Mouse (Mus musculus): Measurements from ENCODE around the gene Ubac2.
"Not testable (repeated sequence)": the region's sequence is repeated elsewhere in the genome, so short reads cannot be mapped to it uniquely, and the experiment has no call there.

The Ubac2 gene

GRCm38 (mm10) chr14:122034451-122034850 lies 156.0 kb downstream of the Ubac2 start, which contains the start of gene Timm8a2:
Gene Timm8a2, plus strand, starts transcription at chr14:122034674.
- DNase-seq (ENCODE audit: extremely low read depth, insufficient read length, low spot score) = no peak

GRCm38 (mm10) chr14:122035181-122035580 lies 156.8 kb downstream of the Ubac2 start:
- no peak for DNase-seq (ENCODE audit: extremely low read depth, insufficient read length, low spot score)

GRCm38 (mm10) chr14:122035860-122036259 lies 157.4 kb downstream of the Ubac2 start:
- no peak for DNase-seq (ENCODE audit: extremely low read depth, insufficient read length, low spot score)

- no peak for DNase-seq (ENCODE audit: extremely low read depth, insufficient read length, low spot score)
Observed at GRCm38 (mm10) chr14:122038874-122039647, 160.6 kb downstream of the Ubac2 start.

DNA sequence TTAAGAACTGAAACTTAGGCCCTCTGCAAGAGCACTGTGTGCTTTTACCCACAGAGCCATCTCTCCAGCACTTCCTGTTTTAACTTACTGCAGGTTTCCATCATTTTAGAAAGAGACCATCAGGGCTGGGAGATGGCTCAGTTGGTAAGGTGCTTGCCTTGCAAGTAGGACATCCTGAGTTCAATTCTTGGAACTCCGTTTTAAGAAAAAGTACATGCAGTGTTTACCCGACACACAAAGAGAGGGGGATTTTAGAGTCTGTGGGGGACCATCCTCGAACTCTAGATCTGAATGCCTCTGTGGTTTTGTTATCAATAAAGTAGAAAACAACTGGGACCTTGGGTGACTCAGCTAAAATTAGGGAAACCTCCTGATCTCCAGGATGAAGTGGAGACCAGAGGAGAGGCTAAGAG lies 163.0 kb downstream of the Ubac2 start:
- DNase-seq (ENCODE audit: extremely low read depth, insufficient read length, low spot score) = no peak

- no peak for DNase-seq (ENCODE audit: extremely low read depth, insufficient read length, low spot score)
Observed at GRCm38 (mm10) chr14:122042142-122042694, 163.8 kb downstream of the Ubac2 start.

GRCm38 (mm10) chr14:122047784-122048183 lies 169.4 kb downstream of the Ubac2 start:
- DNase-seq (ENCODE audit: extremely low read depth, insufficient read length, low spot score) = no peak

DNA sequence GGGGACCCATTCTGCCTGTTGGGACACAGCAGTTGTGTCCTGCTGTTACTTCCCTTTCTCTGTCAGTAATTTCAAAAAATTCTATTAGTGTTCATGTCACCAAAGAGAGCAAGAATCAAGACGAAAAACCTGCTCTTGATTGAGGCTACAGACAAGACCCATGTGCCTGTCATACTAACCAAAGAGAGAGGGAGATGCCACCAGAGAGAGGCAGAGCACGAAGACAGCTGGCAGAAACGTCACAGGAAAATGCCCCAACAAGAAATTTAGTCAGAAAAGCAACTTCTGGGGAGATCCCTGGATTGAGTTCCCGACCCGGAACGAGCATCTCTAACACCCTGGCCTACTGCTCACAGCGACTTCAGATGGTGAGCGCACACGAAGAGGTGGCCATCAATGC lies 170.4 kb downstream of the Ubac2 start:
- no peak for DNase-seq (ENCODE audit: extremely low read depth, insufficient read length, low spot score)

DNA sequence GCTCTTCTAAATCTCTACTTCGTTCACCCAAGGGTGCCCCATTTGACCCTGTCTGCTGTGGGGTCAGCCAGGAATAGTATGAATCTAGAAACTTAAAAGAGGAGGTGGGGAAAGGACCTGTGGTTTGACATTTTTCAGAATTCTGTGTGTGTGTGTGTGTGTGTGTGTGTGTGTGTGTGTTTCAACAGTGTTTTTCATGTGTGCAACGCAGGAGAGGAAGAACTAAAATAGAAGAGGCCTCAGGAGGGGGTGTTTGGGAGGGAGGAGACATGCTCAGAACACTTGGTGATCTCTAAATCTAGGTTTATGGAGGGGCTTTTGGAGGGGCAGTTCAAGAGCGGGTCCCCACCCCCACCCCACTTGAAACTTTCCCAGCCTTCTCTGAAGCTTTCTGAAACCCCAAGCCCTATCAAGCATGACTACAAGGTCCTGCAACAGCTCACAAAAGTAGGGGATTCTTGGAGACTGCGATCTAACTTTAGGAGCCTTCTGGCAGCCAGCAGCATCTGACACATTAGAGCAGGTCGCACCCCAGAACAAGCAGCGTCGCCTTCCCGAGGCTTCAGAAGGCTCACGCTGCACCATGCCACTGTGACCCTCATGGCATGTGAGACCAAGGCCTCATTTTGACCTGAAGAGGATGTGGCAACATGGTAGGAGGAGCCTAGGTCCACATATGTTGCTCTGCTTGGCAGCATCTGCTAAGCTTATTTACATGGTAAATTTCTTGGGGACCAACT lies 174.6 kb downstream of the Ubac2 start:
- DNase-seq (ENCODE audit: extremely low read depth, insufficient read length, low spot score) = no peak

- DNase-seq (ENCODE audit: extremely low read depth, insufficient read length, low spot score) = no peak
Observed at GRCm38 (mm10) chr14:122056871-122057270, 178.5 kb downstream of the Ubac2 start.

DNA sequence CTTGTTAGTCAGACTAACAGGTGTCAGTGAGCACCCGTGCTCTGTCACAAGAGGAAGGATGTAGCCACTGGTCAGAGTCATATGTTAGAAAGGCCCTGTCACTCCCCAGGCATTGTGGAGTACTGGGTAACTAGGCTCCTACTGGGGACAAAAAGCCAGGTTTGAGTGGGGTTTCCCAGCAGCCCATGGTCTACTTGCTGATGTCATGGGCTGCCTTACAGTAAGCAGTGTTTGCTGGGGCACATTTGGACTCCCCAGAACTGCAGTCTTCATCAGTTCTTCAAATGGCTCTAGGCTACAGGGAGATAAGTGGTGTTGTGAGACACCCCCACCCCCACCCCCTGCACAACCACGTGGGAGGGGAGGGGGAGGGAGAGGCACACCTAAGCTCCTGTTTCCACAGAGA lies 179.5 kb downstream of the Ubac2 start:
- no peak for DNase-seq (ENCODE audit: extremely low read depth, insufficient read length, low spot score)

GRCm38 (mm10) chr14:122060642-122061041 lies 182.2 kb downstream of the Ubac2 start:
- DNase-seq (ENCODE audit: extremely low read depth, insufficient read length, low spot score) = peak; percentile 21

DNA sequence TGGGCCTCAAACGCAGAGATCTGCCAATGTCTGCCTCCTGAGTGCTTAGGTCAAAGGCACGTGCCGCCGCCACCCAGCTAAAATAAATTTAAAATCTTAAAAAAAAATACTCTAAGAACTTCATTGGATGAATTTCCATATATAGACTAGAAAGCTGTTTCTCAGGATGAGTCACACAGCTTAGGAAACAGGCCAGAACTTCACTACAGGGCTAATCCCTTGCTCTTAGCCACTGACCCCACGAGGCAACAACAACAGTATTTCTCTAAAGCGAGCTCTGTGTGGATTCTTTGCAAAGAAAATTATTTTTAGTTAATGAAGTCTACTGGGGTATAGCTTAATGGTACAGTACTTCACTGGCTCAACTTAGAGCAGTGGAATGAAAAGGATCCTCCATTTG lies 183.0 kb downstream of the Ubac2 start:
- DNase-seq (ENCODE audit: extremely low read depth, insufficient read length, low spot score) = no peak

DNA sequence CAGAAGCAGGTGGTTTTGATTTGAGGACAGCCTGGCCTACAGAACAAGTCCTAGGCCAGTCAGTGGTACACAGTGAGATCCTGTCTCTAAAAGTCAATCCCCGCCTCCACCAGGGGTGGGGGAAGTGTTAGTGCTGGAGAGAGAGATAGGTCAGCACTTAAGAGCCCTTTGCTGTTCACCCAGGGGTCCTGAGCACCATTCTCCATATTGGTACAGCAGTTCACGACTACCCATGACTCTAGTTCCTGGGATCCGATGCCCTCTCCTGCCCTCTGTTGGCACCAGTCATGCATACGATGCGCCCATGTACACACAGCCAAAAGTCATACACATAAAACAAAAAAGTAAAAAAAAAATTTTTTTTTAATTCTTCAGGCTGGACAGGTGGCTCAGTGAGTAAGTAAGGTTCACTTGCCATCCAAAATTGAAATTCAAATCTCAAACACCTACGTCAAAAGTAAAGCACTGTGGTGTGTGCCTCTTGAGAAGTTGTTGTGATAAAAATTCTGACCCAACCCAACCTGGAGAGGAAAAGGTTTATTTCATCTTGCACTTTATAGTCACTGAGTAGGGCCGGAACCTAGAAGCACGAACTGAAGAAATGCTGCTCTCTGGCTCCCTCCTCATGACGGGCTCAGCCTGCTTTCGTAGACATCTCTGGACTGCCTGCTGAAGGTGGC lies 184.1 kb downstream of the Ubac2 start:
- no peak for DNase-seq (ENCODE audit: extremely low read depth, insufficient read length, low spot score)

- no peak for DNase-seq (ENCODE audit: extremely low read depth, insufficient read length, low spot score)
Observed at GRCm38 (mm10) chr14:122063599-122063998, 185.2 kb downstream of the Ubac2 start.

- DNase-seq (ENCODE audit: extremely low read depth, insufficient read length, low spot score) = peak; percentile 18
Observed at GRCm38 (mm10) chr14:122064519-122064918, 186.1 kb downstream of the Ubac2 start.

GRCm38 (mm10) chr14:122066243-122066642 lies 187.8 kb downstream of the Ubac2 start:
- DNase-seq (ENCODE audit: extremely low read depth, insufficient read length, low spot score) = no peak

DNA sequence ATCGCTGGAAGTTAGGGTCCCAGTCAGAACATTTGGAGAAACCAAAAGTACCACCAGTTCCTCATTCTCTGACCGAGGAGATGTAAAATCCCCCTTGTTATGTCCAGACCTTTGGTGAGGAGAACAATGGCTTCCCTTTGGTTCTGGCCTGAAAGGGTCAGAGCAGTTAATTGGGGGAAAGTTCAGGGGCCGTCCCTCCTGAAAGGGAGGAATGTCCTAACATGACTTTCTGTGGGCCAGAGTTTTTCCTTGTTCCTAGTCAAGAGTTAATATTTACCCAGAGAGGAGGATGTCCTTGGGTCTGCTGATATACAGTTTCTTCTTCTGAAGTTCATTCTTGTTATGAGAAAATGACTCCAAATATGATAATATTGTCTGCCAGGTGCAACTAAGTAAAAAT lies 189.6 kb downstream of the Ubac2 start:
- DNase-seq (ENCODE audit: extremely low read depth, insufficient read length, low spot score) = not testable (repeated sequence)

DNA sequence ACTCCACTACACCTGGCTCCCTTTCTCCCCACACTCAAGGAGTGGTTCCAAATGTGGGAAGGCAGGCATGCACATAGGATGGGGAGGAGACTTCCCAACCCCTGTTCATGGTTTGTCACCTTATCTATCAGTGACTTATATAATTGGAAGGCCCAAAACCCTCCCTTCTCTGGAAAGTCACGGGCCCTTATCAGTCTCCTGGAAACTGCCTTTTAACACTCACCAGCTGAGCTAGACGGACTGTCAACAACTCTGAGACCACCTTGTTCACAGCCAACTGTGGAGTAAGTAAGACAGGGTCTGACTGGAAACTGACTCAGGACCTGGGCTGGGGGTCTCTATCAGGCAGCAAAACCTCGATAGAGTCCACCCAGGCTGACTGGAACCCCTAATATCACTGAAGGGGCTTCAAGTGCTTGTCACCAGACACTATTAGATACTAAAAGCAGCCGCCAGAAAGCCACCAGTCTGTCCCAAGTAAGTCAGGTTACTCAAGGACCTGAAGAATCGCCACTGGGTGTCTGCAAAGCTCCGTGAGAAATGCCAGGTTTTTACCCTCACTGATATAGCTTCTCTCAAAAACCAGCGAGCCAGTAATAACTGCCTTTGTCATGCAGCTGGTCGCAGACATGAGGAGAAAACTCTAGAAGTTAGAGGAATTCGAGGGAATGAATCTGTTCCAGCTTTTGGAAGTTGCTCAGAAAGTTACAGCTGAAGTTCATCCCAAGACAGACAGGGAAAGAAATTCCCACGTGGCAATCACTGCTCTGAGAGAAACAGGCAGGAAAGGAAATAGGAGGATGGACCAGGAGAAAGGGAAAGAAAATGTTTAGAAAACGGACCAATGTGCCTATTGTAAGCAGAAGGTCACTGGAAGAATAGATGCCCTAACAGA lies 190.6 kb downstream of the Ubac2 start:
- no peak for DNase-seq (ENCODE audit: extremely low read depth, insufficient read length, low spot score)

GRCm38 (mm10) chr14:122069948-122070347 lies 191.5 kb downstream of the Ubac2 start:
- no peak for DNase-seq (ENCODE audit: extremely low read depth, insufficient read length, low spot score)
